Mouse (Mus musculus): Measurements from ENCODE around the gene Fgf6. TPM values are rescaled to one million over a fixed set of nuclear protein-coding genes. Genes with fewer than 3 reads are reported as not detected.
A peak's percentile ranks its signal among the peaks of the same experiment; 100 is the strongest.

Gene Fgf6
- total and polyA plus RNA-seq, 3 experiments: 0.37 to 0.57 (median 0.39) TPM

DNA sequence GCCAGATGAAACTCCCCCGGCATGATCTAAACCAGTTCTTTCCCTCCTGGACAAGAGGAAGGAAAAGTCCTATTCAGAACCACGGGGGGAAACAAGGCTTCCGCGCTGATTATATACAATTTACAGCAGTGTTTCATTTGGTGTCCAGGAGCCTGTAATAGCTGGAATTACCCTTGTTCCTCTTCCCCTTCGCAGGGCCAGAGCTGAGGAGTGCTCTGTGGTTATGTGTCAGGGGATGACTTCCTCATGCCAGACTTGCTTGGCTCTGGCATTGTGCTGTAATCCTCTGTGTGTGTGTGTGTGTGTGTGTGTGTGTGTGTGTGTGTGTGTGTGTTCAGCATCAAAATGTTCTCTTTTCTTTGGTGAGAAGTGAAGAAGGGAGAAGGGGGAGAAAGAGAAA, 19.0 kb upstream of the Fgf6 start:
- peak in 1 of 2 experiments; percentile 20 for DNase-seq
- no peaks in the 10 kb centered on the region for H3K27me3 ChIP-seq (ENCODE audit: control insufficient read depth, insufficient read depth, low read length)
- no peaks in the 10 kb centered on the region for H3K79me2 ChIP-seq (replicated peaks; ENCODE audit: control insufficient read depth, insufficient read depth, low read length)
- H3K4me3 ChIP-seq: no peak overlapping the region
- no peaks in the 10 kb centered on the region; the same call in 1 of the 2 replicates for H3K4me1 ChIP-seq (ENCODE audit: control insufficient read depth, insufficient read depth, low read length)
- intact Hi-C loops (cut with DNase I): no loop called here
- no peak for TF ChIP-seq EP300 (IDR thresholded peaks at IDR 0.05; ENCODE audit: insufficient read depth, low read depth, low read length)
- TF ChIP-seq POLR2A (IDR thresholded peaks at IDR 0.05; ENCODE audit: insufficient read depth, low read depth, low read length): no peak
- no peak for TF ChIP-seq CTCF (IDR thresholded peaks at IDR 0.05)
- H3K27ac ChIP-seq: no peak overlapping the region
- no peak overlapping the region for H3K9ac ChIP-seq (ENCODE audit: low read depth, low read length)
- 41% methylated on average over 5 of the region's 5 CpGs for WGBS
- no peaks in the 10 kb centered on the region for H3K36me3 ChIP-seq (ENCODE audit: control insufficient read depth, insufficient read depth, low read length)

- no peaks in the 10 kb centered on the region for H3K79me2 ChIP-seq (replicated peaks; ENCODE audit: control insufficient read depth, insufficient read depth, low read length)
- WGBS: 88% methylated on average over 3 of the region's 3 CpGs
- TF ChIP-seq EP300 (IDR thresholded peaks at IDR 0.05; ENCODE audit: insufficient read depth, low read depth, low read length): no peak
- TF ChIP-seq CTCF (IDR thresholded peaks at IDR 0.05): no peak
- no peak for TF ChIP-seq POLR2A (IDR thresholded peaks at IDR 0.05; ENCODE audit: insufficient read depth, low read depth, low read length)
- intact Hi-C loops (cut with DNase I): no loop called here
- H3K36me3 ChIP-seq (ENCODE audit: control insufficient read depth, insufficient read depth, low read length): no peaks in the 10 kb centered on the region
- H3K4me1 ChIP-seq (ENCODE audit: control insufficient read depth, insufficient read depth, low read length): no peaks in the 10 kb centered on the region
- H3K27me3 ChIP-seq (ENCODE audit: control insufficient read depth, insufficient read depth, low read length): no peaks in the 10 kb centered on the region
- H3K27ac ChIP-seq: no peak overlapping the region
- no peak overlapping the region for H3K9ac ChIP-seq (ENCODE audit: low read depth, low read length)
- H3K4me3 ChIP-seq: no peak overlapping the region
- DNase-seq: no peak
Observed at GRCm38 (mm10) chr6:127005646-127006045, 9.7 kb upstream of the Fgf6 start.

- TF ChIP-seq EP300 (IDR thresholded peaks at IDR 0.05; ENCODE audit: insufficient read depth, low read depth, low read length): no peak
- no peak for TF ChIP-seq POLR2A (IDR thresholded peaks at IDR 0.05; ENCODE audit: insufficient read depth, low read depth, low read length)
- TF ChIP-seq CTCF (IDR thresholded peaks at IDR 0.05): no peak
- H3K27ac ChIP-seq: no peak overlapping the region
Observed at GRCm38 (mm10) chr6:127006551-127006950, 8.8 kb upstream of the Fgf6 start.

GRCm38 (mm10) chr6:127010021-127010420, 5.4 kb upstream of the Fgf6 start:
- DNase-seq: peak in 1 of 2 experiments; percentile 26
- Histone ChIP-seq H3K79me2 (replicated peaks; ENCODE audit: control insufficient read depth, insufficient read depth, low read length) (no peaks in the 10 kb centered on the region), H3K36me3 (ENCODE audit: control insufficient read depth, insufficient read depth, low read length) (no peaks in the 10 kb centered on the region), H3K27me3 (ENCODE audit: control insufficient read depth, insufficient read depth, low read length) (no peaks in the 10 kb centered on the region), H3K27ac (no peak overlapping the region), H3K4me3 (no peak overlapping the region), H3K4me1 (ENCODE audit: control insufficient read depth, insufficient read depth, low read length) (no peaks in the 10 kb centered on the region), H3K9ac (ENCODE audit: low read depth, low read length) (no peak overlapping the region)
- WGBS: 81% methylated on average over 13 of the region's 13 CpGs
- TF ChIP-seq POLR2A (IDR thresholded peaks at IDR 0.05; ENCODE audit: insufficient read depth, low read depth, low read length) (no peak), CTCF (IDR thresholded peaks at IDR 0.05) (no peak), EP300 (IDR thresholded peaks at IDR 0.05; ENCODE audit: insufficient read depth, low read depth, low read length) (0 out of 2 replicates have a peak, but pooled peaks have one; percentile 36)
- intact Hi-C loops (cut with DNase I): no loop called here

More at GRCm38 (mm10) chr6:127006551-127006950, 8.8 kb upstream of the Fgf6 start:
- H3K4me1 ChIP-seq (ENCODE audit: control insufficient read depth, insufficient read depth, low read length): no peaks in the 10 kb centered on the region
- WGBS: 60% methylated on average over 3 of the region's 3 CpGs
- no peaks in the 10 kb centered on the region for H3K36me3 ChIP-seq (ENCODE audit: control insufficient read depth, insufficient read depth, low read length)
- intact Hi-C loops (cut with DNase I): no loop called here
- H3K79me2 ChIP-seq (replicated peaks; ENCODE audit: control insufficient read depth, insufficient read depth, low read length): no peaks in the 10 kb centered on the region
- no peaks in the 10 kb centered on the region for H3K27me3 ChIP-seq (ENCODE audit: control insufficient read depth, insufficient read depth, low read length)
- no peak overlapping the region for H3K9ac ChIP-seq (ENCODE audit: low read depth, low read length)
- DNase-seq: peak in 1 of 2 experiments; percentile 26
- H3K4me3 ChIP-seq: no peak overlapping the region

- H3K79me2 ChIP-seq (replicated peaks; ENCODE audit: control insufficient read depth, insufficient read depth, low read length): no peaks in the 10 kb centered on the region
- intact Hi-C loops (cut with DNase I): no loop called here
- no peaks in the 10 kb centered on the region for H3K36me3 ChIP-seq (ENCODE audit: control insufficient read depth, insufficient read depth, low read length)
- DNase-seq: no peak
- no peaks in the 10 kb centered on the region for H3K4me1 ChIP-seq (ENCODE audit: control insufficient read depth, insufficient read depth, low read length)
- H3K27me3 ChIP-seq (ENCODE audit: control insufficient read depth, insufficient read depth, low read length): no peaks in the 10 kb centered on the region
- H3K27ac ChIP-seq: no peak overlapping the region
- H3K9ac ChIP-seq (ENCODE audit: low read depth, low read length): no peak overlapping the region
- no peak overlapping the region for H3K4me3 ChIP-seq
- 83% methylated on average over 13 of the region's 13 CpGs for WGBS
- TF ChIP-seq POLR2A (IDR thresholded peaks at IDR 0.05; ENCODE audit: insufficient read depth, low read depth, low read length) (no peak), CTCF (IDR thresholded peaks at IDR 0.05) (no peak), EP300 (IDR thresholded peaks at IDR 0.05; ENCODE audit: insufficient read depth, low read depth, low read length) (no peak)
Observed at GRCm38 (mm10) chr6:127011947-127012535, 3.3 kb upstream of the Fgf6 start.

GRCm38 (mm10) chr6:127019254-127019653, 3.9 kb downstream of the Fgf6 start:
- no peak overlapping the region for H3K27ac ChIP-seq
- TF ChIP-seq EP300 (IDR thresholded peaks at IDR 0.05; ENCODE audit: insufficient read depth, low read depth, low read length) (no peak), CTCF (IDR thresholded peaks at IDR 0.05) (no peak), POLR2A (IDR thresholded peaks at IDR 0.05; ENCODE audit: insufficient read depth, low read depth, low read length) (no peak)
- WGBS: 5% methylated on average over 6 of the region's 6 CpGs
- intact Hi-C loops (cut with DNase I): no loop called here
- no peaks in the 10 kb centered on the region for H3K27me3 ChIP-seq (ENCODE audit: control insufficient read depth, insufficient read depth, low read length)
- H3K4me1 ChIP-seq (ENCODE audit: control insufficient read depth, insufficient read depth, low read length): no peaks in the 10 kb centered on the region
- peak in 1 of 2 experiments; percentile 8 for DNase-seq
- H3K4me3 ChIP-seq: no peak overlapping the region
- H3K79me2 ChIP-seq (replicated peaks; ENCODE audit: control insufficient read depth, insufficient read depth, low read length): no peaks in the 10 kb centered on the region
- H3K36me3 ChIP-seq (ENCODE audit: control insufficient read depth, insufficient read depth, low read length): no peaks in the 10 kb centered on the region
- no peak overlapping the region for H3K9ac ChIP-seq (ENCODE audit: low read depth, low read length)

Measured in heart, adult 2 months (tissue).